Mouse (Mus musculus): ENCODE results near the gene Atp5c1.

GRCm38 (mm10) chr2:10087256-10087850 lies 7.0 kb upstream of the Atp5c1 start:
- TF ChIP-seq CTCF (IDR thresholded peaks at IDR 0.05 in 2 of 3, conservative IDR thresholded peaks at IDR 0.05 in 1 of 3; ENCODE audit: control insufficient read depth in 1 of 3, insufficient read depth in 1 of 3, low read depth in 2 of 3, low read length in 3 of 3, poor library complexity in 1 of 3, severe bottlenecking in 1 of 3): no peak
- TF ChIP-seq GABPA (IDR thresholded peaks at IDR 0.05; ENCODE audit: low read depth, low read length): no peak
- no peak for TF ChIP-seq USF2 (IDR thresholded peaks at IDR 0.05; ENCODE audit: borderline replicate concordance in 1 of 2, insufficient read depth in 1 of 2, low read depth in 1 of 2, low read length in 2 of 2)
- TF ChIP-seq POLR2A (IDR thresholded peaks at IDR 0.05; ENCODE audit: control insufficient read depth in 1 of 2, insufficient read depth in 1 of 2, low read depth in 1 of 2, low read length in 2 of 2, poor library complexity in 1 of 2): no peak
- no peak for TF ChIP-seq TCF12 (IDR thresholded peaks at IDR 0.05; ENCODE audit: low read depth, low read length)
- no peak for TF ChIP-seq ZNF384 (IDR thresholded peaks at IDR 0.05; ENCODE audit: low read depth, low read length)
- no peak for TF ChIP-seq POLR2AphosphoS2 (IDR thresholded peaks at IDR 0.05; ENCODE audit: low read length)
